Mouse (Mus musculus): ENCODE results near the gene Arl8a.

DNA sequence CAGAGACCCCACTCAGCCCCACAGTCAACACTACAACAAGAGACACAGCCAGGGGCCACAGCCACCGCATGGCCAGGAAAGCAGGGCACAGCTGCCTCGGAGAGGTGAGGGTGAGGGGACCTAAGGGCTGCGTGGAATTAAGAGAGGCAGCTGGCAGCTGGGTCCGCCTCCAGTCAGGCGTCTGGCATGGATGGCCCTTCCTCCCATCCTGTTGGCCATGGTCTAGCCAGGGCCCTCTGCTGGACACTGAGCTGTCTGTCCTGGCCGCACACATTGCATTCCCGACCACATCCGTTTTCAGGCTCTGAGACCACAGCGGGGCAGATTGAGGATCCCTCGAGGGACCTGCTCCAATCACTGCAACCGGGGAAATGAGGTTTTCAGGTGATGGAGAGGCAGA lies 20.8 kb downstream of the Arl8a start, which contains the start of gene Gpr37l1:
- TF ChIP-seq CTCF (IDR thresholded peaks at IDR 0.05; ENCODE audit: borderline replicate concordance, insufficient read depth, low read length) (no peak), POLR2A (IDR thresholded peaks at IDR 0.05; ENCODE audit: low read depth, low read length) (no peak)
